Mouse (Mus musculus): ENCODE data around the gene Lrrc75b.

DNA sequence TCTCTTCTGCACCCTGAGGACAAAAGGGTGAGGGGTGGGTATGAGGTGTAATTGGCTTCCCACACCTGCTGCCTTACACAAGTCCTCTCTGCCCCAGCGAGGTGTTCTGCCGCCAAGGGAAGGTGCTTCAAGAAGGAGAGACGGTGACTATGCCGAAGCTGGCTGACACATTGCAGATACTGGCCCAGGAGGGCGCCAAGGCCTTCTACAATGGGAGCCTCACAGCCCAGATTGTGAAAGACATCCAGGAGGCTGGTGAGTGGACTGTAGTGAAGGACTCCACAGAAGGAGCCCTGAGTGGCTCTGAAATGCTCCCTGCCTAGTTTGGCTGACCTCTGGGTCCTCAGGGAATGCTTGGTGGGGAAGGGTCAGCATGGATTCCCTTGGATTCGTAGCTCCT, 19.0 kb upstream of the Lrrc75b start:
- no peak for TF ChIP-seq CTCF (IDR thresholded peaks at IDR 0.05; ENCODE audit: low read depth, low read length)
- TF ChIP-seq POLR2A (IDR thresholded peaks at IDR 0.05; ENCODE audit: extremely low read depth, insufficient read depth, low read length) = no peak

Measured in liver, adult 2 months (tissue).